In genomic region chr8:92870281-92870680, GRCm38 (mm10) we compare ENCODE assay signal across 25 mouse cellular contexts. TPM values are rescaled to one million over a fixed set of nuclear protein-coding genes. Genes with fewer than 3 reads are reported as not detected.
DNase-seq lines count a peak whose midpoint lies in the region; ATAC-seq and TF ChIP-seq lines count a peak whose summit lies in the region.
"Had no signal": no experiment of that assay in that cellular context is flagged by ENCODE, and none has a peak within 500 bp of the region (broad histone marks: within the 10 kb centered on the region; RNA-seq: fewer than 3 reads in every experiment).

No protein-coding gene starts in this region.

- TF ChIP-seq POLR2A in brain, embryonic 14.5 days (IDR thresholded peaks at IDR 0.05; ENCODE audit: borderline replicate concordance, extremely low read depth, insufficient read depth, insufficient read length, poor library complexity, severe bottlenecking): no peak

- no peak overlapping the region for H3K4me3 ChIP-seq in hindbrain, embryonic 14.5 days (replicated peaks; ENCODE audit: low read length)
- no peak overlapping the region for H3K4me3 ChIP-seq in hindbrain, embryonic 16.5 days (ENCODE audit: low read length)
- H3K4me3 ChIP-seq in limb, embryonic 11.5 days (ENCODE audit: low read depth, low read length): no peak overlapping the region
- H3K4me3 ChIP-seq: embryonic facial prominence, embryonic 15.5 days; heart, embryonic 15.5 days; limb, embryonic 15.5 days; midbrain, embryonic 13.5 days; neural tube, embryonic 12.5 days; stomach, embryonic 15.5 days had no signal

- peak; percentile 49 for DNase-seq in gastrocnemius, adult 18-20 months (ENCODE audit: low spot score)
- DNase-seq in gastrocnemius, postnatal 14 days: no peak
- no peak for DNase-seq in hindbrain, embryonic 14.5 days (ENCODE audit: low spot score)
- DNase-seq in brain, embryonic 14.5 days (ENCODE audit: low read depth): peak; percentile 59
- peak; percentile 67 for DNase-seq in limb, embryonic 11.5 days (ENCODE audit: low spot score)
- no peak for DNase-seq in cerebellum, adult 9-11 months
- DNase-seq: B cell, adult 2 months; cerebellum, postnatal 25 days; layer of hippocampus, postnatal 36 days; liver, postnatal 0 days; lung, postnatal 36 days; retina, postnatal 1 day; thymus, postnatal 14 days had no signal

- intact Hi-C loops in gastrocnemius, postnatal 14 days (cut with DNase I; ENCODE audit: low total_unique reads): no loop called here

- H3K27ac ChIP-seq in hindbrain, embryonic 14.5 days: peak overlapping the region; percentile 38; the same call in 1 of the 2 replicates
- no peak overlapping the region for H3K27ac ChIP-seq in hindbrain, embryonic 16.5 days (ENCODE audit: low read depth, low read length)
- no peak overlapping the region for H3K27ac ChIP-seq in limb, embryonic 11.5 days (replicated peaks; ENCODE audit: low read depth, low read length)
- H3K27ac ChIP-seq: embryonic facial prominence, embryonic 15.5 days; heart, embryonic 15.5 days; limb, embryonic 15.5 days; midbrain, embryonic 13.5 days; neural tube, embryonic 12.5 days; stomach, embryonic 15.5 days had no signal

- no peak overlapping the region for H3K4me2 ChIP-seq in hindbrain, embryonic 14.5 days (replicated peaks)
- H3K4me2 ChIP-seq in hindbrain, embryonic 16.5 days (ENCODE audit: low read length): no peak overlapping the region
- no peak overlapping the region for H3K4me2 ChIP-seq in limb, embryonic 11.5 days (ENCODE audit: low read depth, severe bottlenecking)
- H3K4me2 ChIP-seq: embryonic facial prominence, embryonic 15.5 days; heart, embryonic 15.5 days; limb, embryonic 15.5 days; midbrain, embryonic 13.5 days; neural tube, embryonic 12.5 days; stomach, embryonic 15.5 days had no signal

- no peak for ATAC-seq in hindbrain, embryonic 14.5 days (ENCODE audit: low FRiP score)
- ATAC-seq in hindbrain, embryonic 16.5 days: no peak
- ATAC-seq in limb, embryonic 11.5 days (ENCODE audit: insufficient number of reproducible peaks, low FRiP score, low TSS enrichment, low read depth): no peak
- no peak for ATAC-seq in megakaryocyte-erythroid progenitor cell, adult 5-6 weeks (replicated peaks; ENCODE audit: low FRiP score, low TSS enrichment, poor library complexity, severe bottlenecking)
- ATAC-seq: liver, postnatal 0 days; midbrain, embryonic 13.5 days; Patski had no signal

- TF ChIP-seq CTCF in brain, embryonic 14.5 days (IDR thresholded peaks at IDR 0.05; ENCODE audit: borderline replicate concordance, extremely low read depth, insufficient read depth, insufficient read length): no peak

- no peak overlapping the region for H3K9ac ChIP-seq in hindbrain, embryonic 14.5 days
- H3K9ac ChIP-seq in hindbrain, embryonic 16.5 days (ENCODE audit: low read depth, low read length): no peak overlapping the region
- no peak overlapping the region for H3K9ac ChIP-seq in limb, embryonic 11.5 days (ENCODE audit: low read length)
- H3K9ac ChIP-seq: embryonic facial prominence, embryonic 15.5 days; heart, embryonic 15.5 days; limb, embryonic 15.5 days; liver, postnatal 0 days; midbrain, embryonic 13.5 days; neural tube, embryonic 12.5 days; stomach, embryonic 15.5 days had no signal

- no peaks in the 10 kb centered on the region for H3K9me3 ChIP-seq in hindbrain, embryonic 14.5 days (ENCODE audit: control insufficient read depth, low read length)
- H3K9me3 ChIP-seq in hindbrain, embryonic 16.5 days (ENCODE audit: control insufficient read depth, low read length): no peaks in the 10 kb centered on the region
- no peaks in the 10 kb centered on the region for H3K9me3 ChIP-seq in limb, embryonic 11.5 days (ENCODE audit: control insufficient read depth, low read length)
- H3K9me3 ChIP-seq: embryonic facial prominence, embryonic 15.5 days; heart, embryonic 15.5 days; limb, embryonic 15.5 days; midbrain, embryonic 13.5 days; neural tube, embryonic 12.5 days; stomach, embryonic 15.5 days had no signal

- H3K36me3 ChIP-seq in hindbrain, embryonic 14.5 days (replicated peaks; ENCODE audit: control insufficient read depth, insufficient read depth): no peaks in the 10 kb centered on the region
- no peaks in the 10 kb centered on the region for H3K36me3 ChIP-seq in hindbrain, embryonic 16.5 days (ENCODE audit: control insufficient read depth, insufficient read depth, low read length)
- no peaks in the 10 kb centered on the region for H3K36me3 ChIP-seq in limb, embryonic 11.5 days (ENCODE audit: control insufficient read depth, insufficient read depth, low read length)
- H3K36me3 ChIP-seq: embryonic facial prominence, embryonic 15.5 days; heart, embryonic 15.5 days; limb, embryonic 15.5 days; midbrain, embryonic 13.5 days; neural tube, embryonic 12.5 days; stomach, embryonic 15.5 days had no signal

- H3K27me3 ChIP-seq in hindbrain, embryonic 14.5 days (ENCODE audit: control insufficient read depth, insufficient read depth, low read length): no peaks in the 10 kb centered on the region
- no peaks in the 10 kb centered on the region for H3K27me3 ChIP-seq in hindbrain, embryonic 16.5 days (replicated peaks; ENCODE audit: control insufficient read depth, insufficient read depth, low read length)
- H3K27me3 ChIP-seq in limb, embryonic 11.5 days (ENCODE audit: control insufficient read depth, insufficient read depth, low read length): no peaks in the 10 kb centered on the region
- H3K27me3 ChIP-seq: embryonic facial prominence, embryonic 15.5 days; heart, embryonic 15.5 days; limb, embryonic 15.5 days; midbrain, embryonic 13.5 days; neural tube, embryonic 12.5 days; Patski; stomach, embryonic 15.5 days had no signal

- WGBS in hindbrain, embryonic 14.5 days: 18% methylated on average over 7 of the region's 7 CpGs
- 20% methylated on average over 7 of the region's 7 CpGs for WGBS in hindbrain, embryonic 16.5 days
- WGBS in limb, embryonic 11.5 days: 6% methylated on average over 7 of the region's 7 CpGs

- H3K4me1 ChIP-seq in hindbrain, embryonic 14.5 days (replicated peaks; ENCODE audit: control insufficient read depth, insufficient read depth, low read length): peaks cover 24% of the 10 kb centered on the region
- H3K4me1 ChIP-seq in hindbrain, embryonic 16.5 days (ENCODE audit: control insufficient read depth, insufficient read depth, low read depth, low read length): peaks cover 4% of the 10 kb centered on the region
- peaks cover 5% of the 10 kb centered on the region; the same call in 1 of the 2 replicates for H3K4me1 ChIP-seq in limb, embryonic 11.5 days (ENCODE audit: control insufficient read depth, insufficient read depth, low read length)
- H3K4me1 ChIP-seq: embryonic facial prominence, embryonic 15.5 days; stomach, embryonic 15.5 days had no signal

RNA-seq across cellular contexts. Expression of gene Lpcat2, which starts 15.1 kb away (rescaled TPM):
- total RNA-seq in gastrocnemius, adult 18-20 months (2021): under 1 TPM; 0.18 to 0.36 TPM
- total RNA-seq in gastrocnemius, postnatal 14 days (2021): 1 to 10 TPM in 1 of 2 experiments, under 1 TPM in 1; 0.42 to 1.3 TPM
- 10.2 and 11.8 TPM in 2 replicates for polyA plus RNA-seq in hindbrain, embryonic 14.5 days (2014; fragmentation: Nextera tagmentation; extraction: Ambion mirVana)
- polyA plus RNA-seq in hindbrain, embryonic 16.5 days (2015; fragmentation: Nextera tagmentation; extraction: Ambion mirVana): 10.6 and 10.9 TPM in 2 replicates
- polyA plus RNA-seq in brain, embryonic 14.5 days (2012; rRNA removed): 6.7 and 7.0 TPM in 2 replicates
- 8.5 and 9.8 TPM in 2 replicates for polyA plus RNA-seq in limb, embryonic 11.5 days (2014; fragmentation: Nextera tagmentation; extraction: Ambion mirVana)
- 0.42 and 1.4 TPM in 2 replicates for total RNA-seq in megakaryocyte-erythroid progenitor cell, adult 5-6 weeks (2014; fragmentation: Nextera tagmentation)
- total RNA-seq in megakaryocyte-erythroid progenitor cell, adult 5-6 weeks (2017): 3.6 and 4.6 TPM in 2 replicates

RNA-seq across cellular contexts. Expression of gene Capns2, which starts 30.9 kb away (rescaled TPM):
- not detected for total RNA-seq in gastrocnemius, adult 18-20 months (2021)
- not detected for total RNA-seq in gastrocnemius, postnatal 14 days (2021)
- 0.27 and 0.86 TPM in 2 replicates for polyA plus RNA-seq in hindbrain, embryonic 14.5 days (2014; fragmentation: Nextera tagmentation; extraction: Ambion mirVana)
- polyA plus RNA-seq in hindbrain, embryonic 16.5 days (2015; fragmentation: Nextera tagmentation; extraction: Ambion mirVana): 0.46 TPM in 1 of 2 replicates, not detected in the other
- polyA plus RNA-seq in brain, embryonic 14.5 days (2012; rRNA removed): 1.2 and 2.6 TPM in 2 replicates
- 0.40 and 0.82 TPM in 2 replicates for polyA plus RNA-seq in limb, embryonic 11.5 days (2014; fragmentation: Nextera tagmentation; extraction: Ambion mirVana)
- total RNA-seq in megakaryocyte-erythroid progenitor cell, adult 5-6 weeks (2014; fragmentation: Nextera tagmentation): not detected in 2 replicates
- total RNA-seq in megakaryocyte-erythroid progenitor cell, adult 5-6 weeks (2017): not detected in 2 replicates
- total RNA-seq: gastrocnemius, adult 8-10 months had no signal
- polyA plus RNA-seq: forebrain, embryonic 11.5 days; liver, postnatal 0 days; small intestine, adult 2 months had no signal

RNA-seq across cellular contexts. Expression of gene Mmp2, which starts 43.2 kb away (rescaled TPM):
- 10 to 100 TPM; 42.3 to 50.3 TPM for total RNA-seq in gastrocnemius, adult 18-20 months (2021)
- 100 to 1,000 TPM; 127 to 151 TPM for total RNA-seq in gastrocnemius, postnatal 14 days (2021)
- polyA plus RNA-seq in hindbrain, embryonic 14.5 days (2014; fragmentation: Nextera tagmentation; extraction: Ambion mirVana): 33.8 and 35.9 TPM in 2 replicates
- polyA plus RNA-seq in hindbrain, embryonic 16.5 days (2015; fragmentation: Nextera tagmentation; extraction: Ambion mirVana): 22.4 and 26.5 TPM in 2 replicates
- polyA plus RNA-seq in brain, embryonic 14.5 days (2012; rRNA removed): 22.0 and 29.7 TPM in 2 replicates
- polyA plus RNA-seq in limb, embryonic 11.5 days (2014; fragmentation: Nextera tagmentation; extraction: Ambion mirVana): 237 and 252 TPM in 2 replicates
- total RNA-seq in megakaryocyte-erythroid progenitor cell, adult 5-6 weeks (2014; fragmentation: Nextera tagmentation): not detected in 2 replicates
- 3.1 TPM in 1 of 2 replicates, not detected in the other for total RNA-seq in megakaryocyte-erythroid progenitor cell, adult 5-6 weeks (2017)

Comparison
In these comparisons a context has a peak if more than half of its experiments do, and no peak if none do; other contexts are left out.
1. DNase-seq: peak in gastrocnemius, adult 18-20 months (single experiment), brain, embryonic 14.5 days (single experiment) and limb, embryonic 11.5 days (single experiment); none in gastrocnemius, postnatal 14 days (single experiment), hindbrain, embryonic 14.5 days (single experiment) and cerebellum, adult 9-11 months (single experiment).